Mouse (Mus musculus) heart, adult 9 months (tissue): ENCODE results near the gene Brinp3.

Source experiments
- DNase-seq, 2 experiments: peaks; one replicate each; pipeline ENCODE4 v3.0.0; 2022; ENCODE audit warnings: low spot score in 2 of 2

The Brinp3 gene

DNA sequence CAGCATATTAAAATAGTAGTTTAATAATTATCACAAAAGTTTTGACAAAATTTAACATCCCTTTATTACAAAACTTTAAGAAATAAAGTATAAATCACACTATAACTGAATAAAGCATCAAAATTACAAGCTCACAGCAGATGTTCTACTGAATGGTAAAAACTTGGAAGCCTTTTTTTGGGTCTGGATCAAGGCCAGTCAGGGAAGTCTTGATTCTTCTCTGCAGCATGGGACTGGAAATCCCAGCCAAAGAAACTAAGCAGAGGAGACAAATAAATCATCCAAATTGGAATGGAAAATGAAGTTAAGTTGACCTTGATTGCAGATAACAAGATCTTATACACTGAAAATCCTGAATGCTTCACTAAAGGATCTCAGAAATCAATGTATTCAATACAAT, 298.3 kb downstream of the Brinp3 start:
- peak in 1 of 2 experiments; percentile 5 for DNase-seq

DNA sequence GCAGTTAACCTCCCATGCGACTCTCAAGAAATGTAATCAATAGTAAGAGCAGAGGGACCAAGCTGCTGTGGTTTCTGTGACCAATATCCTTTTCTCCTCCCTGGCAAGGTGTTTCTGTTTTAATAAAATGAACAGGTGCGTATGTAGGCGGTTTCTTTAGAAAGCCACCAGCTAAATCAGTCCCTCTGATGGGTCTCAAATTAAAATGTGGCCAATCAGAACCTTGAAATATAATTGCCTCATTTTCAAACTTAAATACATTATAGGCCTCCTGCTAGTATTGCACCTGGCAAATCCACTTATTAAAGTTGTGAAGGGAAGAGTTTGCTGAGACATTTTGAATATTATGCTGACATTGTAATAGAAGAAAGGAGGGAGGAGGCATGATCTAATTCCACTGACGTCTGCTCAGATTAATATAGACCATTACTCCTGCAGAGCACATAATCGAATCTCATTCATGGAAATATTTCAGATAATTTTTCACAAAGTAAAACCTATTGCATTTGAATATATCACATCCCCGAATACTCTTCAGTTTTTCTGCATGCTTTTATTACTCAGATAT, 305.5 kb downstream of the Brinp3 start:
- no peak for DNase-seq

DNA sequence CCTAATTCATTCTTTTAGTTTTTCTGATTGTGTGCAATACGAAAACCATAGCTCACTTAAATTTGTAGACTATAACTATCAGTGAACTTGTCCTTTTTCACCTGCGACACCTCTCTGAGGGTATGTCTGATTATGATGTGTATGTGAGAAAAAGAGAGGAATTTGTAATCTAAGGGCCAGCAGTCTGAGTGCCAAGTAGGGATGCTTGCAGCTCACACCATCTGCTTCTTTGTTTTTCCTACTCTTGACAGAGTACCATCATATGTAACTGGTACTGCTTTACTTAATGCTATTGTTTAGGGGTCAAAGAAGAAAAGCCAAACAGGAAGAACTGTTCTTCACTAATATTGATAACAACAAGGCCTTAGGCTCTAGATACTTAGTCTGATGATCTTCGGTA, 307.3 kb downstream of the Brinp3 start:
- no peak for DNase-seq

DNA sequence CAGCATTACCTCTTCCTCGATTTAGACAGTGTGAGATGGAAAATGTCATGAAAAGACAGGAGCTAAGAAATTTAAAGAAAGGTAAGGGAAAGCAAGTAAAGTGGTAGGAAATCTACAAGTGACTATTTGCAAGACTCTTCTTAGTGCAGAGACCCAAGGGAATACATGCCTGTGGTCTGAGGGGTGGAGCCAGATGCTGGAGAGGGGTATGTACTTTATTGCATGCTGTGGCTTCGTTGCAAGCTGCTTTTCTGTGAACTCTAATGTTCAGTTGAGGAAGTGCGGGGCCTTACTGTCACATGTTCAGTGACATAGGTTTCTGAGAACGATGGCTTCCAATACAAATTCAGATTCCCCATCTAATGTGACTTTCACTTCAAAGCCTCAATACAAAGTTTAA, 313.2 kb downstream of the Brinp3 start:
- no peak for DNase-seq

DNA sequence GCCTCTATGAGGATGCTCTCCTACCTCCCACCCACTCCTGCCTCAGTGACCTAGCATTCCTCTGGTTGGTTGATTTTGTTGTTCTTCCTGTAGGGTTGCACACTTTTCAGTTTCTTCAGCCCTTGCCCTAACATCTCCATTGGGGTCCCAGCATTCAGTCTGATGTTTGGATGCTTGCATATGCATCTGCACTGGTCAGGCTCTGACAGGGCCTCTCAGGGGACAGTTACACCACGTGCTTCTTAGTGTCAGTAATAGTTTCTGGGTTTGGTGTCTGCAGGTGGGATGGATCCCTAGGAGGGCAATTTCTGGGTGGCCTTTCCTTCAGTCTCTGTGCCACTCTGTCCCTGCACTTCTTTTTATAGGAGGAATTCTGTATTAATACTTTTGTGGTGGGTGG, 339.3 kb downstream of the Brinp3 start:
- no peak for DNase-seq

DNA sequence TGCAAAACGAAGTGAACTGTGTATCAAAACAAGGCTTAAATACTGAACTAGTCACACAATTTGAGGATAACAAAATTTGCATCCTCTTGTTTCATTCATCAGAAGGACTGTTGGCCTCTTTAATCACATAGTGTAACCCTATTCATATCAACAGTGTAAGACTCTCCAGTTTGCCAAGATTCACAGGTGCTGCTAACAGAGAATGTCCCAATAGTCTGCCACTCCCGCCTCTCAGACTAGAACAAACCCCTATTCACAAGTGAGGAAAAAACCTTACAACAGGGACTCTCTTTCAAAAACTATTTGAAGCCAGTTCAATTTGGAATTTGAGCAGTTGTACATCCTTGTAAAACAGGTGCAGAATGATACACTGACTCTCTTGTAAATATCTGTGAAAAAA, 349.5 kb downstream of the Brinp3 start:
- DNase-seq, result no peak

DNA sequence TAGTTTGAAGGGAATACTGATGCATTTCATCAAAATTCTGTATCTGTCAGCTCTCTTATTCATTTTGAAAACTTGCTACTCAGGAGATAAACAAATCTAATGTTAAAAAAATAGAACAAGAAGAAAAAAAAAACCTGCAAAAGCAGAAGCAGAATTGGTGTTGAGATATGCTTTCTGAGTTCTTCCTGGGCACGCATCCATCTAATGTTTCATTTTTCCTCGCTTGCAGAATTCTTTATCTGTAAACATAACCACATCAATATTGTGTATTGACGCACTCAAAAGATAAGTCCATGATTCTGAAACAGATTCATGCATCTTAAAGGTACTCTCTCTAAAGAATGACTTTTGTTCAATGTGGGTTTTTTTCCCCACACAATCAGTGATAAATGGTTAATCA, 354.3 kb downstream of the Brinp3 start:
- no peak for DNase-seq

DNA sequence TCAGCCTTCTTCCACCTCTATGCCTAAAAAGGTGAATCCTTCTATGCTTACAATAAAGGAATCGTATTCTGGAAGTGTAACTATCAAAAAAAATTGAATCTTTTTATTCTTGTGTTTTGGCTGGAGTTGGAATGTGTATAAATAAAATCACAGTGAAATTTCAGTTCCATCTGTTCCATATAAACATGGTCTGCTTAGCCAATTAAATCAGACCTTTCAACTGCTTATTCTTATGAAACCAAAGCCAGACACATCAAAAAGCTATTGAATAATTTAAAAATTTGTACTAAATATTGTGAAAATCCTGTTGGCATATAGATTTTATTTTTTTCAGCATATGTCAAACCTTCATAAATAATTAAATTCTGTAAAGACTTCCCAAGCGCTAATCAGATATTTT, 355.6 kb downstream of the Brinp3 start:
- DNase-seq, result no peak

DNA sequence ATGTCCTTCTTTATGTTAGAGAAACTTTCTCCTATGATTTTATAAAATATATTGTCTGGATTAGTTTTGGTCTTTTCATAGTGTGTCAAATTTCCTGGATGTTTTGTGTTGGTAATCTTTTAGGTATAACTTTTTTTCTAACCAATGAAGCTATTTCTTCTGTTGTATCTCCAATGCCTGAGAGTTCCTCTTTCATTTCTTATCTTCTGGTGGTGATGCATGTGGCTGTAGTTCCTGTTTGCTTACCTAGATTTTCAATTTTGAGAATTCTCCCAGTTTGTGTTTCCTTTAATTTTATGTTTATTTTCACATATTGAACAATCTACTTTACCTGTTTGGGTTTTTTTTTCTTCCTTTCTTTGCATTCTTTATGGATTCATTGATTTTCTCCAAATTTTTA, 404.1 kb downstream of the Brinp3 start:
- no peak for DNase-seq

DNA sequence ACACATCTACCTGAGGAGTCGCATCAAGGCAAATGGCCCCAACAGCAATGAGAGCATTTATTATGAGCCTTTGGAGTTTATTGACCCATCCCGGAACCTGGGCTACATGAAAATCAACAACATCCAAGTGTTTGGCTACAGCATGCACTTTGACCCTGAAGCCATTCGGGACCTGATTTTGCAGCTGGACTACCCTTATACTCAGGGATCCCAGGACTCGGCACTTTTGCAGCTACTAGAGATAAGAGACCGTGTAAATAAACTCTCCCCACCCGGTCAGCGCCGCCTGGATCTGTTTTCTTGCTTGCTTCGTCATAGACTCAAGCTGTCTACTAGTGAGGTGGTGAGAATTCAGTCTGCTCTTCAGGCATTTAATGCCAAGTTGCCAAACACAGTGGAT, 407.1 kb downstream of the Brinp3 start:
- DNase-seq, result no peak

DNA sequence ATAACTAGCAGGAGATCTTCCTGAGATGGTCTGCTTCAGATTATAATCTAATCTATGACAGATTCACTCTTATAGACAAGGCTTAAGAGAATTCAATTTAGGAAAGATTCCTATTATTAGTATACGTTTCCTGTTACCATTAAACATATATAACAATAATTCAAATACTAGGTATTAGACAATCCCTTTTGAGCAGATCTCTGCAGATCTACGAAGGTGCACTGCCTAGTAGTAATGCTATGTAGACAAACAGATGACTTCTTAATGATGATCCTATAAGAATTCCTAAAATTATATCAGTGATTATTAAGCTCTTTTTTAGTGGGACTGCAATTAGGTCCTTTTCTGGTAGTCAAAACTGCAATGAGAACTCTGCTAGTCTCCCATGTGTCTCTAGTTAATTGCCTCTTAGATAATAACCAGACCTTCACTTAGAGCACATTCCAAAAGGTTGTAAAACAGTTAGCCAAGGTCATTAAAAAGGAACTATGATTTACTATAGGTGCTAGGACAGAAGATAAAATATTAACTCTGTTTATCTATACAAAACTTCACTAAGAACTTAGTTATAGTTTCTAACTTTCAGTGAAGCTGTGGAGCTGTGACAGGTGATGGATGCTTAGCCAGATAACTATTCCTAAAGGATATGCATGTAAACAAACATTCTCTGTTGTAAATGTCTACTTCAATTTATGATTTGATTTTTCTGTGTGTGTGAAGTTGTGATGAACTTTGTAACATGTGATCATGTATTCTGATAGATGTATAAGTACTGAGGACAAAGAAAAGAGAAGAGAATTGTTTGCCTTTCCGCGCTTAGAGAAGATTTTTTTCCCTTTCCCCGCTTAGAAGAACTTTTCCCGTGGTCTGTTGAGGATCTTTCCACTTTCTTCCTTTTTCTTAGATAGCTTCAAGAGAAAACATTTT, 445.2 kb downstream of the Brinp3 start:
- DNase-seq, result no peak
